8 mouse cellular contexts compared by ENCODE assay signal in genomic region chr3:82333128-82333969, GRCm38 (mm10). TPM values are rescaled to one million over a fixed set of nuclear protein-coding genes. Genes with fewer than 3 reads are reported as not detected.
DNase-seq lines count a peak whose midpoint lies in the region; ATAC-seq and TF ChIP-seq lines count a peak whose summit lies in the region.

No protein-coding gene starts in this region.

- H3K27me3 ChIP-seq in forebrain, embryonic 13.5 days = no peaks in the 10 kb centered on the region
- no peaks in the 10 kb centered on the region for H3K27me3 ChIP-seq in hindbrain, embryonic 15.5 days
- no peaks in the 10 kb centered on the region for H3K27me3 ChIP-seq in small intestine, adult 2 months (ENCODE audit: control insufficient read depth, insufficient read depth, low read length)

- no peaks in the 10 kb centered on the region for H3K4me1 ChIP-seq in forebrain, embryonic 13.5 days
- peaks cover 6% of the 10 kb centered on the region for H3K4me1 ChIP-seq in hindbrain, embryonic 15.5 days (replicated peaks)
- H3K4me1 ChIP-seq in small intestine, adult 2 months (ENCODE audit: control insufficient read depth, insufficient read depth, insufficient read length, low read length) = no peaks in the 10 kb centered on the region

- peak overlapping the region; percentile 29 for H3K4me3 ChIP-seq in forebrain, embryonic 13.5 days
- peak overlapping the region; percentile 33 for H3K4me3 ChIP-seq in hindbrain, embryonic 15.5 days
- H3K4me3 ChIP-seq in small intestine, adult 2 months (ENCODE audit: low read depth, low read length) = no peak overlapping the region

- ATAC-seq in forebrain, embryonic 13.5 days = peak; percentile 88
- peak; percentile 75 for ATAC-seq in hindbrain, embryonic 15.5 days (ENCODE audit: low FRiP score, low read depth)
- peak; percentile 99 for ATAC-seq in megakaryocyte progenitor cell, adult 5-6 weeks (replicated peaks; ENCODE audit: poor library complexity)

- no peaks in the 10 kb centered on the region for H3K36me3 ChIP-seq in forebrain, embryonic 13.5 days (ENCODE audit: poor library complexity, severe bottlenecking)
- no peaks in the 10 kb centered on the region for H3K36me3 ChIP-seq in hindbrain, embryonic 15.5 days
- H3K36me3 ChIP-seq in small intestine, adult 2 months (ENCODE audit: control insufficient read depth, insufficient read depth, low read length) = no peaks in the 10 kb centered on the region

- peaks cover 4% of the 10 kb centered on the region; the same call in 1 of the 2 replicates for H3K9me3 ChIP-seq in forebrain, embryonic 13.5 days (replicated peaks)
- H3K9me3 ChIP-seq in hindbrain, embryonic 15.5 days = no peaks in the 10 kb centered on the region

- WGBS in forebrain, embryonic 13.5 days = 8% methylated on average over 16 of the region's 16 CpGs
- 9% methylated on average over 16 of the region's 16 CpGs for WGBS in hindbrain, embryonic 15.5 days
- 10% methylated on average over 16 of the region's 16 CpGs for WGBS in small intestine, adult 2 months

- TF ChIP-seq CTCF in small intestine, adult 2 months (IDR thresholded peaks at IDR 0.05; ENCODE audit: extremely low read depth, insufficient read length, insufficient replicate concordance, low read depth, low read length) = peak; percentile 83; the same call in 1 of the 2 replicates

- TF ChIP-seq POLR2A in small intestine, adult 2 months (IDR thresholded peaks at IDR 0.05; ENCODE audit: low read depth, low read length) = no peak

- H3K9ac ChIP-seq in forebrain, embryonic 13.5 days = peak overlapping the region; percentile 23; the same call in 1 of the 2 replicates
- H3K9ac ChIP-seq in hindbrain, embryonic 15.5 days = 0 out of 2 replicates have a peak overlapping the region, but pooled peaks have one; percentile 13

- no peak overlapping the region for H3K27ac ChIP-seq in forebrain, embryonic 13.5 days
- no peak overlapping the region for H3K27ac ChIP-seq in hindbrain, embryonic 15.5 days (replicated peaks)
- H3K27ac ChIP-seq in small intestine, adult 2 months (ENCODE audit: insufficient read depth, low read depth, low read length) = no peak overlapping the region

- intact Hi-C loops in left cerebral cortex, postnatal 14 days (cut with DNase I) = loop anchor here (2.0 to 10.0 kb wide), 3 partner anchors 189 to 336 kb away; partner anchors contain the start of gene Gucy1a1

- peak overlapping the region; percentile 53 for H3K4me2 ChIP-seq in forebrain, embryonic 13.5 days
- H3K4me2 ChIP-seq in hindbrain, embryonic 15.5 days = peak overlapping the region; percentile 58

- DNase-seq in right cerebral cortex, adult 18-20 months = peak; percentile 40
- no peak for DNase-seq in right cerebral cortex, postnatal 36 days (ENCODE audit: low spot score in 2 of 2)
- peak; percentile 43 for DNase-seq in c-Kit-positive CD71-positive TER-119-positive erythroid progenitor cells, embryonic 14.5 days (ENCODE audit: low spot score)
- DNase-seq in left cerebral cortex, postnatal 14 days (ENCODE audit: low spot score in 2 of 2) = peak; percentile 52 to 66

RNA-seq across cellular contexts. Expression of gene Map9, which starts 24.5 kb away (rescaled TPM):
- polyA plus RNA-seq in forebrain, embryonic 13.5 days (2015; fragmentation: Nextera tagmentation; extraction: Ambion mirVana) = 42.5 and 52.1 TPM in 2 replicates
- polyA plus RNA-seq in hindbrain, embryonic 15.5 days (2015; fragmentation: Nextera tagmentation; extraction: Ambion mirVana) = 92.1 and 95.5 TPM in 2 replicates
- 100 to 1,000 TPM; 119 to 138 TPM for total RNA-seq in left cerebral cortex, postnatal 14 days (2021)
- 0.59 and 0.69 TPM in 2 replicates for total RNA-seq in megakaryocyte progenitor cell, adult 5-6 weeks (2015)
- 0.29 and 0.64 TPM in 2 replicates for total RNA-seq in megakaryocyte progenitor cell, adult 5-6 weeks (2017)
- polyA plus RNA-seq in small intestine, adult 2 months (2012; rRNA removed) = 0.03 TPM in 2 replicates

Comparison
In these comparisons a context has a peak if more than half of its experiments do, and no peak if none do; other contexts are left out.
1. DNase-seq: peak in right cerebral cortex, adult 18-20 months (single experiment), c-Kit-positive CD71-positive TER-119-positive erythroid progenitor cells, embryonic 14.5 days (single experiment) and left cerebral cortex, postnatal 14 days (2 of 2); none in right cerebral cortex, postnatal 36 days (0 of 2).
2. RNA of gene Map9, which starts 24.5 kb away (polyA plus RNA-seq): 92.1 to 95.5 TPM in hindbrain, embryonic 15.5 days and 42.5 to 52.1 TPM in forebrain, embryonic 13.5 days; 0.03 TPM in small intestine, adult 2 months; every median in the first group is over 10 times any median in the second.
3. Peak in every context shown above with its lines, with median percentiles within 50 percentile points of each other: ATAC-seq.